Mouse (Mus musculus): ENCODE measurements around the gene Slc22a13. TPM values are rescaled to one million over a fixed set of nuclear protein-coding genes. Genes with fewer than 3 reads are reported as not detected.

The Slc22a13 gene
- polyA plus RNA-seq, 1 experiment, result not detected

DNA sequence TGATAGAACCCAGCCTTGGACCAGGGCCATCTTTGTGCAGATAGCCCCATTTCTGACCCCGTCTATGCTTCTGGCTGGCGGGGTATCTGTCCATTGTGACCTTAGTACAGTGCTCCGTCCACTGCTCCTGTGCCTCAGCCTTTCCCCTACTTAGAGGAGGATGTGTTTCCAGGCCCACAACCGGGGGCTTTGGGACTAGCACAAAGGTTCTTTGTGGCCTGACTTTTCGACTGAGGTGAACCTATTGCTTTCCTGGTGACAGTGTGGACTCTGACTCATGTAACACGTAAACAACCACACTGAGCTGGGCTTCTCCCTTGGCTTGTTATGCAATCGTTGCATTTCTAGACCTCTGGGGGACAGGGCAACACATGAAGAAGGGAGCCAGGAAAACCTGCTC, 44.2 kb downstream of the Slc22a13 start:
- peak overlapping the region; percentile 85 for H3K27ac ChIP-seq (replicated peaks; ENCODE audit: low read depth, low read length)
- H3K4me3 ChIP-seq (ENCODE audit: insufficient read depth, low read depth, low read length), result no peak overlapping the region
- H3K4me1 ChIP-seq (ENCODE audit: control insufficient read depth, insufficient read depth, insufficient read length, low read length), result peaks cover 17% of the 10 kb centered on the region

DNA sequence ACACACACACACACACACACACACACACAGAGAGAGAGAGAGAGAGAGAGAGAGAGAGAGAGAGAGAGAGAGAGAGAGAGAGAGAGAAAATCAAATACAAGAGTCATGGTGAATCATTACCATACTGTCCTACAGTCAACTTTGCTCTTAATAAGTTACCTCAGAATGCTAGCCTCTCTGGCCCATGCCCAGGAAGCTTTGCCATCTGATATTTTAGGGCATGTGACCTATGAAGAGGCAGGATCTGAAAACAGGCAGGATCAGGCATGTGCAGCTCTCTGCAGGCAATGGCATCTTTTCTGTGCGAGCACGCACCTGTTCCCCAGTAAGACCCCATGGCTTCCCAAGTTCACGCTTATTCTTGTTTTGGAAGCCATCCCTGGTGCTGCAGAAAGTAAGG, 48.2 kb downstream of the Slc22a13 start:
- H3K4me3 ChIP-seq (ENCODE audit: insufficient read depth, low read depth, low read length), result no peak overlapping the region
- peak overlapping the region; percentile 70 for H3K27ac ChIP-seq (replicated peaks; ENCODE audit: low read depth, low read length)
- H3K4me1 ChIP-seq (ENCODE audit: control insufficient read depth, insufficient read depth, insufficient read length, low read length), result peaks cover 17% of the 10 kb centered on the region

DNA sequence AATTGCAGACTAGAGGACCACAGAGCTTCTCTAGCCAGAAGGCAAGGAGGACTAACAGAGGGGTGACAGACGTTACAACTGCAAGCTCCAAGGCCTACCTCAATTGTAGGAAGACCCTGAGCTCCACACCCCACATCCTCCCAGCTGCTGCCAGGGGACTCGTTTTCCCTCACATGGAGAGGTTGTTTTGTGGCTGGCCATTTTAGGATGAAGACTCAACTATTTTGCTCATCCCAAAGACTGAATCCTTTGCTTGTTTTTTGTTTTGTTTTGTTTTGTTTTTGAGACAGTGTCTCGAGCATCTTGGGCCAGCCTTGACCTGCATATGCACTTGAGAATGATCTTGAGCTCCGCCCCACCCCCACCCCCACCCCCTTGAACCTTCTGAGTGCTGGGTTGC, 50.0 kb downstream of the Slc22a13 start, which contains the start of gene Gm47289:
Gm47289 (plus strand) TSS at position 301 of the 400 bp plus-strand sequence.
- Histone ChIP-seq H3K4me1 (ENCODE audit: control insufficient read depth, insufficient read depth, insufficient read length, low read length) (peaks cover 9% of the 10 kb centered on the region), H3K27ac (replicated peaks; ENCODE audit: low read depth, low read length) (no peak within 1 kb of the TSS), H3K4me3 (ENCODE audit: insufficient read depth, low read depth, low read length) (no peak within 1 kb of the TSS)

DNA sequence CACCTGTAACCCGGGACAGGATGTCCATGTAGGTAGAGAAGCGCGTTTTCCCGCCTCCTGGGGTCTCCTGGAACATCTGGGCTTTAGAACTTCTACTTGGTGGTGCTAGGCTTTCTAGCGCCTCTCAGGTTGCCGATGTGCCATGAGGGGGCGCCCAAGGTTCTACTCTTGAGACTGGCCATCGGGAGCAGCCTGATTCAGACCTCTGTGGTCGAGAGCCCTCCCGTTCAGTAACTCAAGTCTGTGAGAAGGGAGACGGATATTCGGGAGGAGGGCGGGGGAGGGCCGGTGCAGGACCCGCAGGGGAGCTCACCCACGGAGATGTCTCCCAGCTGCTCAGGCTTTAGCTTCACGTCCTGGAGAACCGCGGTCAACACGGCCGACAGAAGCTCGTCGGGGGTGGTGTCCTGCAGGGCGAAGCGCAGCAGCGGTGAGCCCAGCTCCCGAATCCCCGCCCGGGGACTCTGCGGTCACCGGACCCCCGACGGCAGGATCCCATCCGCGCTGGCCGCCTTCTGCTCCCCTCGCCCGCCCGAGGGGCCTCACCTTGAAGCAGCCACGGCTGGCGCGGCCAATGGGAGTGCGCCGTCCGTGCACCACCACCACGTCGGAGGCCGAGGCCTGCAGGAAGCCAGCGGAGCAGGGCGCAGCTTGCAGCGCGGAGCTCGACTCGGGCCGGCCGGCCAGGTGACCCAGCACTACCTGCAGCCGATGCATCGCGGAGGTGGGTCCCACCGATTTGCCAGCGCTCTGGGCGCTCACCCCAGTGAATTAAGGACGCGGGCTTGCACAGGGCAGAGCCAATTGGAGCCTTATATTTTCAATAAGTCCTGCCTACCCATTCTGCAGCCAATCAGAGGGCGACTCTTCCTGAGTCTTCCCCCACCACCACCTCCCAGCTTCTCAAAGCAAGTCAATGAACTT, 52.4 kb downstream of the Slc22a13 start, which contains the start of gene Acaa1b:
Acaa1b (minus strand) TSS at position 816 of the 924 bp plus-strand sequence.
- Histone ChIP-seq H3K27ac (replicated peaks; ENCODE audit: low read depth, low read length) (no peak within 1 kb of the TSS), H3K4me1 (ENCODE audit: control insufficient read depth, insufficient read depth, insufficient read length, low read length) (peaks cover 9% of the 10 kb centered on the region), H3K4me3 (ENCODE audit: insufficient read depth, low read depth, low read length) (peak within 1 kb of the TSS; percentile 69)

DNA sequence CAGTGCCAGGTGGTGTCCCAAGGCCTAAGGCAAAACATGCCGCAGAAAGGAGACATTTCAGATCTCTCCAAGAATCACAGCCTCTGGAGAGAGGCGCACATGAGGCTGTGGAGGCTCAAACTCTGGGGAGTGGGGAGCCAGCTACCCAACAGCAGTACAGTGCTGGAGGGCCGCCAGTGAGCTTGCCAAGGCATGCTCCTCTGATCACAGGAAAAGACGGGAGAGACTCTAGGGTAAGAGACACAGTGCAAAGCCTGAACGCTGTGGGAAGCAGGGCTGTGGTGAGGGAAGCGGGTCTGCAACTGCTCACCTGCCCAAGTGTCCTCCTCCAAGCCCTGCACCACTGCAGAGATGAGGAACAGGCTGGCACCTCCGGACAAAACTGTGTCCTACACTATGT, 53.1 kb downstream of the Slc22a13 start:
- Histone ChIP-seq H3K27ac (replicated peaks; ENCODE audit: low read depth, low read length) (peak overlapping the region; percentile 59), H3K4me3 (ENCODE audit: insufficient read depth, low read depth, low read length) (peak overlapping the region; percentile 1; the same call in 1 of the 2 replicates), H3K4me1 (ENCODE audit: control insufficient read depth, insufficient read depth, insufficient read length, low read length) (peaks cover 6% of the 10 kb centered on the region)

DNA sequence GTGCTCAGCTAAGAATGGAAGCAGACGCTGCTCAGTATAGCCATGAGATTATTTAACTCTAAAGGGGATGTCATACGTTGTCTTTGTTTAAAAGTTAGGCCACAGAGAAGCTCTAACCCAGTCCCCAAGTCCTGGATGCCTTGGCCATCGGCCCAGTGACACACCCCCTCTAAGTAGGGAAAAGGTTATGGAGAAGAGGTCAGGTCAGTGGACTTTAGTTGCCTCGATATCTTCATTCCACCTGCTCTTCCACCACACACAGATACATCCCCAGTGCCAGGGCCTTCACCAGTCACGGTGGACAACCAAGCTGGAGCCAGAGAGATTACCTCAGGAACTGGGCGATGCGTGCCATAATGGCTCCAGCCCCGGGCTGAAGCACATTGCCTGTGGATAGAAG, 53.5 kb downstream of the Slc22a13 start:
- peak overlapping the region; percentile 59 for H3K27ac ChIP-seq (replicated peaks; ENCODE audit: low read depth, low read length)
- H3K4me3 ChIP-seq (ENCODE audit: insufficient read depth, low read depth, low read length), result 0 out of 2 replicates have a peak overlapping the region, but pooled peaks have one; percentile 1
- H3K4me1 ChIP-seq (ENCODE audit: control insufficient read depth, insufficient read depth, insufficient read length, low read length), result peaks cover 5% of the 10 kb centered on the region

DNA sequence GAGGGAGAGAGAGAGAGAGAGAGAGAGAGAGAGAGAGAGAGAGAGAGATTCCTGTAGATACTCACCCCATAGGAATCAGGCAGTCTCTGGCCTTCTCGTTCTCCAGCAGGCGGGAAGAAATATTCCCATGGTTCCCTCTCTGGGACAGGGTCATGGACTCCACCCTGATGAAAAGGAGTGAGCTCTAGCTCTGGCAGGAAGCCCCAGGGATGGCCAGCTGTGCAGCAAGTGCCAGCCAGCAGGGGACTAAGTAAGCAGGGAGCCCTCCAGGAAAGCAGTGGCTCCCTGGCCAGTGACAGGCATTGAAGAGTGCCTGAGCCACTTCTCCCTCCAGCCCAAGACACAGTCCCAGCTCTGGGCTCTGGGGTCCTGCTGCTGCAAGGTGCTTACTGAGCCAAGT, 57.1 kb downstream of the Slc22a13 start:
- no peak overlapping the region for H3K4me3 ChIP-seq (ENCODE audit: insufficient read depth, low read depth, low read length)
- H3K27ac ChIP-seq (replicated peaks; ENCODE audit: low read depth, low read length), result no peak overlapping the region
- H3K4me1 ChIP-seq (ENCODE audit: control insufficient read depth, insufficient read depth, insufficient read length, low read length), result peaks cover 3% of the 10 kb centered on the region; the same call in 1 of the 2 replicates

DNA sequence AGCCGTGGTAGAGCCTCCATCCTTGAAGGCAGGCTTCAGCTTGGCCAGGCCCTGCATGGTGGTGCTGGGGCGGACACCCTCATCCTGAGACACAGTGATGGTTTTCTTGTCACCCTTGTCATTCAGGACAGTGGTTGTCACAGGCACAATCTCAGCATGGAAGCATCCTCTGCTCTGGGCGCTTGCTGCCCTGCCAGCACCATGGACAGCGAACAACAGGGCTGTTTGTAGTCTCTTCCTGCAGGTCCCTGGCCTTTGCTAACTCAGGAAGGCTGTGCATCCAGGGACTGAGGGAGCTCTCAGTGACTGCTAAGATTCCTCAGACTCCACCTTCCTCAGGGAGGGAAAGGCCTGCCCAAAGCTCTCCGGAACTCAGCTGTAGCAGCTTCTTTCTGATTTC, 59.3 kb downstream of the Slc22a13 start:
- H3K4me3 ChIP-seq (ENCODE audit: insufficient read depth, low read depth, low read length), result no peak overlapping the region
- H3K27ac ChIP-seq (replicated peaks; ENCODE audit: low read depth, low read length), result no peak overlapping the region
- H3K4me1 ChIP-seq (ENCODE audit: control insufficient read depth, insufficient read depth, insufficient read length, low read length), result no peaks in the 10 kb centered on the region

DNA sequence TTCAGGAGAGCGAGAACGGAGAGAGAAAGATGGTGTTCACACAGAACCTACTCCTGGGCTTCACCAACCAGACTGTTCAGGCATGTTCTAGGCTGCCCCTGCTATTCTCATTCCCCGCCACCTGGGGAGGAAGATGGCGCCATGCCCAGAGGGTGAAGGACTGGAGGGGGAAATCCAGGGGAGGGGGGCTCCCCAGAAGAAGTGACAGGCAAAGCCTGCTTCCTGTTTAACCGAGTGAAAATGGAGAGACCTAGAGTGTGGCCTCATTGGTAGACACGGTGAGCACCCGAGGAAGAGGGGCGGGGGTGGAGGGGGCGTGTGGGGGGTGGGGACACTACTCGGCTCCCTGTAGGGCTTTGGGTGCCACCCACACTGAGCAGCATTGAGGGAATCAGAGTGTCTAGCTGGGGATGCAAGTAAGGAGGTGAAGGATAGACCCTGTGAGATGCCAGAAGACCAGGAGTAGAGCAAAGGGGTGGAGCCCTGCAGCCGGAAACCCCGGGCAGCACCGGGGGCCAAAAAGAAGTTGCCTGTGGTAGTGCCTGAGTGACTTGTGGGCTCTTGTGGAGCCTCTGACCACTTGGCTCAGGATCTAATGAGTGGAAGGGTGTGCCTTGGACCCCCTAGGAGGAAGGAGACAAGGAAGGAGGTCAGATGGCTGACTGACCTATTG, 62.7 kb downstream of the Slc22a13 start:
- Histone ChIP-seq H3K4me3 (ENCODE audit: insufficient read depth, low read depth, low read length) (no peak overlapping the region), H3K27ac (replicated peaks; ENCODE audit: low read depth, low read length) (no peak overlapping the region), H3K4me1 (ENCODE audit: control insufficient read depth, insufficient read depth, insufficient read length, low read length) (no peaks in the 10 kb centered on the region)

DNA sequence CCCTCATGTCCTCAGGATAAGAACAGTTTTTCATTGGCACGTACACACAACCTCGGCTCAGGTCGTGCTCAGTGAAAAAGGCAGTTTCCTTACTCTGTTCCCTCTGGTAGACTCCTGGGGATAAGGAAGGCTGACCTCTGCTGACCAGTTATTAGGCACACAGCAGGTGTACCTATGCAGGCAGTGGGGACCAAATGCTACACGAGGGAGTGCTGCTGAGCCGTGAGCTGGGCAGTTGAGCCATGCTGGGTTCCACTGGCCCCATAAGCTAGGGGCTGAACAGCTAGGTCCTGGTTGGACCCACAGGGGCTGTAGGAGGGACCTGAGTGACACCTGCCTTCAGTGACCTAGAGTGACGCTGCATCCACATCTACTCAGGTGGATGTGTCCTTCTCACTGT, 63.3 kb downstream of the Slc22a13 start:
- H3K4me3 ChIP-seq (ENCODE audit: insufficient read depth, low read depth, low read length), result no peak overlapping the region
- no peak overlapping the region for H3K27ac ChIP-seq (replicated peaks; ENCODE audit: low read depth, low read length)
- no peaks in the 10 kb centered on the region for H3K4me1 ChIP-seq (ENCODE audit: control insufficient read depth, insufficient read depth, insufficient read length, low read length)

DNA sequence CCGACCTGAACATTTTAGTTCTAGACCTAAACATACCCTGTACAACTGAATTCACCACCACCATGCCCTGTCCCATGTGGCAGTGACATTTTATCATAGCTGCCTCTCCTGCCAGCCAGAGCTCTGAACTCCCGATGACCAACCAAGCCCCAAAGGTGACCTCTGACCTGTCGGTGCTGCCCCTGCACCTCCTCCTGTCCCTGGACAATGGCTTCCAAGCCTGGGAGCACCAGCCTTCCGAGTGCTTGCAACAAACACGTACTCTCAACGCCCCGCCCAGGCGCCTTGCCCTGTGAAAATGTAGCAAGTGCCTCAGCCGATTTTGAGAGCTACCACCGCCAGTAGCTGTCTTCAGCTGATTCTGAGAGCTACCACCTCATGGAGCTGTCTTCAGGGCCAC, 63.8 kb downstream of the Slc22a13 start:
- no peak overlapping the region for H3K27ac ChIP-seq (replicated peaks; ENCODE audit: low read depth, low read length)
- no peak overlapping the region for H3K4me3 ChIP-seq (ENCODE audit: insufficient read depth, low read depth, low read length)
- no peaks in the 10 kb centered on the region for H3K4me1 ChIP-seq (ENCODE audit: control insufficient read depth, insufficient read depth, insufficient read length, low read length)

DNA sequence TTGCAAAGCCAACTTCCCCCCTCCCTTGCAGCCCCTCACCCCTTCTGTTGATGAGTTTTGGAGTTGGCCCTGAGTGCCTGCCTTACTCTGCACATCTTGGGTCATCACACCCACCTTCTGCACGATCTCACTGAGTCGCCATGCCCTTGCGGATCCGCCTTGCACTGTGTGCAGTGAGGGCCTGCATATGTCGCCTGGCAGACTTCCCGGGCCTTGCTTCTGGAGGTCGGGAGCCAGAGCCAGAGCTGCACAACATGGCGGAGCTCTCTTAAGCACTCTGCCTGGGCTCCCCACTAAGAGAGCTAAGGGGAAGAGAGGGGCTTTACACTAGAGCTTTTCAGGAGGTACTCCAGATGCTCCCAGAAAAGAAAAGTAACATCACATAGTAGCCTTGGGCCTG, 64.2 kb downstream of the Slc22a13 start:
- Histone ChIP-seq H3K4me1 (ENCODE audit: control insufficient read depth, insufficient read depth, insufficient read length, low read length) (no peaks in the 10 kb centered on the region), H3K27ac (replicated peaks; ENCODE audit: low read depth, low read length) (no peak overlapping the region), H3K4me3 (ENCODE audit: insufficient read depth, low read depth, low read length) (no peak overlapping the region)

DNA sequence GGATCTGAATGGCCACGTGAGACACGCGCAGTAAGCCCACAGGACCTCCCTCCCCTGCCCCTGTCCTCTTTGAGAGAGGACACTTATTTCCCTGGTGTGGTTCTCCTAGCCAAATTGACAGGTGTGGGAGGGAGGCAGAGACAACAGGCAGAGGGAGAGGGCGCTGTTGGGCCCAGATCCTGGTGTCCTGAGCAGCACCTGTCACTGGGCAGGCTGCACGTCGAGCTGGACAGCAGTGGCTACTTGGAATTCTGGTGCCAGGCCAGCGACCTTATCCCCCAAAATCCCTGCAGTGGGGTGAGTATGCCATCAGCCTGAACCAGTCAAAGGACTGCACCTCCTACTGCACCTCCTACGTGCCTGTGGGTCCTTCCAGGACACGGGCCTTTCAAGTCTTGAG, 65.5 kb downstream of the Slc22a13 start:
- Histone ChIP-seq H3K4me3 (ENCODE audit: insufficient read depth, low read depth, low read length) (no peak overlapping the region), H3K27ac (replicated peaks; ENCODE audit: low read depth, low read length) (no peak overlapping the region), H3K4me1 (ENCODE audit: control insufficient read depth, insufficient read depth, insufficient read length, low read length) (no peaks in the 10 kb centered on the region)
